Comparison of ENCODE assay signal across 34 mouse cellular contexts in genomic region chr11:31157021-31157420, GRCm38 (mm10). TPM values are rescaled to one million over a fixed set of nuclear protein-coding genes. Genes with fewer than 3 reads are reported as not detected.
DNase-seq lines count a peak whose midpoint lies in the region; ATAC-seq lines count a peak whose summit lies in the region.
"Had no signal": no experiment of that assay in that cellular context is flagged by ENCODE, and none has a peak within 500 bp of the region (broad histone marks: within the 10 kb centered on the region; RNA-seq: fewer than 3 reads in every experiment).

No protein-coding gene starts in this region.

- no peak overlapping the region for H3K9ac ChIP-seq in heart, embryonic 12.5 days
- H3K9ac ChIP-seq: embryonic facial prominence, embryonic 13.5 days; heart, embryonic 13.5 days; kidney, embryonic 15.5 days; lung, embryonic 14.5 days; midbrain, embryonic 15.5 days; neural tube, embryonic 15.5 days had no signal

- no peaks in the 10 kb centered on the region for H3K4me1 ChIP-seq in heart, embryonic 12.5 days (replicated peaks)
- H3K4me1 ChIP-seq: embryonic facial prominence, embryonic 13.5 days; heart, embryonic 13.5 days; kidney, embryonic 15.5 days; midbrain, embryonic 15.5 days; neural tube, embryonic 15.5 days had no signal

- no peaks in the 10 kb centered on the region for H3K9me3 ChIP-seq in heart, embryonic 12.5 days (replicated peaks)
- H3K9me3 ChIP-seq: embryonic facial prominence, embryonic 13.5 days; heart, embryonic 13.5 days; kidney, embryonic 15.5 days; midbrain, embryonic 15.5 days; neural tube, embryonic 15.5 days had no signal

- H3K27ac ChIP-seq in heart, embryonic 12.5 days (ENCODE audit: poor library complexity, severe bottlenecking), result no peak overlapping the region
- H3K27ac ChIP-seq: embryonic facial prominence, embryonic 13.5 days; heart, embryonic 13.5 days; hindbrain, postnatal 0 days; kidney, embryonic 15.5 days; midbrain, embryonic 15.5 days; neural tube, embryonic 15.5 days had no signal

- no peak overlapping the region for H3K4me3 ChIP-seq in heart, embryonic 12.5 days
- H3K4me3 ChIP-seq: embryonic facial prominence, embryonic 13.5 days; heart, embryonic 13.5 days; kidney, embryonic 15.5 days; midbrain, embryonic 15.5 days; neural tube, embryonic 15.5 days had no signal

- WGBS in heart, embryonic 12.5 days, result 81% methylated on average over 3 of the region's 3 CpGs

- no peaks in the 10 kb centered on the region for H3K27me3 ChIP-seq in heart, embryonic 12.5 days (replicated peaks)
- H3K27me3 ChIP-seq: embryonic facial prominence, embryonic 13.5 days; heart, embryonic 13.5 days; kidney, embryonic 15.5 days; midbrain, embryonic 15.5 days; neural tube, embryonic 15.5 days had no signal

- peak; percentile 89 for DNase-seq in heart, adult 11 months
- peak; percentile 39 for DNase-seq in 3134 (ENCODE audit: extremely low read depth, insufficient read length, low spot score)
- peak; percentile 64 for DNase-seq in Muller cell, postnatal 12 days (ENCODE audit: inconsistent ontology term)
- DNase-seq in neural tube, embryonic 10.5 days (ENCODE audit: extremely low spot score, low spot score), result no peak
- no peak for DNase-seq in right cerebral cortex, postnatal 4 days
- DNase-seq: adrenal gland, adult 2 months; cerebellum, adult 18-20 months; cerebellum, postnatal 14 days; gastrocnemius, postnatal 14 days; heart, postnatal 14 days; kidney, postnatal 36 days; layer of hippocampus, postnatal 36 days; lung, embryonic 14.5 days; lung, postnatal 36 days; thymus, adult 18-20 months; thymus, postnatal 4 days had no signal

- ATAC-seq in heart, embryonic 12.5 days (ENCODE audit: insufficient number of reproducible peaks, low FRiP score), result no peak
- ATAC-seq in erythroblast, adult 5-6 weeks (replicated peaks; ENCODE audit: low FRiP score, poor library complexity, severe bottlenecking), result peak; percentile 65
- ATAC-seq in inflammation-experienced regulatory T-cells, adult 6 months, result no peak
- ATAC-seq: forebrain, embryonic 16.5 days; hindbrain, postnatal 0 days; intestine, postnatal 0 days; midbrain, embryonic 15.5 days had no signal

- no peaks in the 10 kb centered on the region for H3K36me3 ChIP-seq in heart, embryonic 12.5 days
- H3K36me3 ChIP-seq: embryonic facial prominence, embryonic 13.5 days; heart, embryonic 13.5 days; kidney, embryonic 15.5 days; midbrain, embryonic 15.5 days; neural tube, embryonic 15.5 days had no signal

- no peak overlapping the region for H3K4me2 ChIP-seq in heart, embryonic 12.5 days
- H3K4me2 ChIP-seq: embryonic facial prominence, embryonic 13.5 days; heart, embryonic 13.5 days; kidney, embryonic 15.5 days; lung, embryonic 14.5 days; midbrain, embryonic 15.5 days; neural tube, embryonic 15.5 days had no signal

RNA-seq across cellular contexts. Expression of gene Gm17332, which starts 25.2 kb away (rescaled TPM):
- not detected in 2 replicates for polyA plus RNA-seq in heart, embryonic 12.5 days (2016; fragmentation: Nextera tagmentation; extraction: Ambion mirVana)
- not detected in 2 replicates for total RNA-seq in erythroblast, adult 5-6 weeks (2015; ENCODE audit: low replicate concordance)
- not detected in 2 replicates for total RNA-seq in erythroblast, adult 5-6 weeks (2017; ENCODE audit: low replicate concordance)
- not detected for polyA plus RNA-seq in inflammation-experienced regulatory T-cells, adult 6 months (2017; shearing (Covaris generic))
- total RNA-seq: adrenal gland, adult 2 months; gastrocnemius, postnatal 14 days; heart, postnatal 14 days; hindbrain, postnatal 0 days; layer of hippocampus, adult 8-10 months; layer of hippocampus, postnatal 36 days; left cerebral cortex, postnatal 10 days; liver, adult 2 months had no signal
- polyA plus RNA-seq: adrenal gland, adult 2 months; embryonic facial prominence, embryonic 13.5 days; forebrain, embryonic 16.5 days; heart, embryonic 13.5 days; hindbrain, embryonic 11.5 days; hindbrain, postnatal 0 days; intestine, postnatal 0 days; kidney, embryonic 15.5 days; limb, embryonic 11.5 days; liver, adult 2 months; lung, embryonic 14.5 days; midbrain, embryonic 15.5 days; neural tube, embryonic 15.5 days; small intestine, adult 2 months; stomach, embryonic 16.5 days had no signal

Comparison
In these comparisons a context has a peak if more than half of its experiments do, and no peak if none do; other contexts are left out.
1. DNase-seq: peak in heart, adult 11 months (single experiment), 3134 (single experiment) and Muller cell, postnatal 12 days (single experiment); none in neural tube, embryonic 10.5 days (single experiment) and right cerebral cortex, postnatal 4 days (single experiment).